Mouse (Mus musculus): ENCODE measurements around the gene Fer.

Gene Fer

DNA sequence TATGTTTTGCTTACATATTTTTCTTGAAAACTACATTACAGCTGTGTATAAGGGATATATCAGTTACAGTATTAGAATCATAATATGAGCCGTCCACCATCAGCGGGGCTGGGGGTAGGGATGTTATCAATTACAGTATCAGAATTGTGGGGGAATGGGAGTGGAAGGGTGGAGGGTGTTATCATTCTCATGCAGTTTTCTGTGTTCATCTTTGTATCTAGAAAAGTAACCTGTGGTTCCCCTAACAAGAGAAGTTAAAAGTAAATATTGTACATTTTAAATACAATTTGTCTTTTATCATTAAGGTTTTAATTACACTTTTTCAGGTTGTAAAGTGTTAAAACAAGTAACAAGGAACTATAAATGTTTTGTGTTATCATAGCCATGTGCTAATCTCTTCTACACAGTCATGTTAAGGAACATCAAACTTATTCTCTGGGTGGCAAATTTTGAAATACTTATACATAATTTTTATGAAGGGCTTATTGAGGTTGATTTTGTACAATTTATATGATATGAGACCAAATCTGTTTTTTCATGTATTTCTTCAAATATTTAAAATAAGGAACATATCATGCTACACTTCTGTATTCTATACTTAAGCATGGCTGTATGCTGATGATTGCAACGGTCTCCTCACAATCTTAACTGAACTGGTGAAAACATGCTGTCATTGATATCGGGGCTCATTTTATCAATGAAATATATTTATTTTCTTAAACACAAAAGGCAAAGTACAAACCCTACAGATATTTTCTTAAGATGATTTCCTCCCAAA, 116.1 kb downstream of the Fer start:
- DNase-seq (ENCODE audit: low read depth) = no peak

DNA sequence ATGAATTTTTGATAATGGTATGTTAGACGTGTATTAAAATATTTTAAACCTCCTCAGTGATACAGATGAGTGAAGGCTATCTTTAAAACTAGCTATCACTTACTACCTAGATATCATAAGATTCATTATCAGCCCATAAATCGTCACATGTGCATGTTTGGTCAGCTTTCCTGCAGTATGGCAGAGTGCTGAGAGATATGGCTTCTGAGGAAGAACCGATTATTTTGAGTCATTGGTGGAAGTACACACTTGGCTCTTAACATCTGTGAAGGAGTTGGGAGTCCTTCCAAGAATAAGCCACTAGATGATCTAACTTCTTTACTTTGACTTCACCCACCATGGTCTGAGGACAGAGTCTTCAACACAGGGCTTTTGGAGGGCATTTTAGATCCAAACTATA, 117.3 kb downstream of the Fer start:
- no peak for DNase-seq (ENCODE audit: low read depth)

DNA sequence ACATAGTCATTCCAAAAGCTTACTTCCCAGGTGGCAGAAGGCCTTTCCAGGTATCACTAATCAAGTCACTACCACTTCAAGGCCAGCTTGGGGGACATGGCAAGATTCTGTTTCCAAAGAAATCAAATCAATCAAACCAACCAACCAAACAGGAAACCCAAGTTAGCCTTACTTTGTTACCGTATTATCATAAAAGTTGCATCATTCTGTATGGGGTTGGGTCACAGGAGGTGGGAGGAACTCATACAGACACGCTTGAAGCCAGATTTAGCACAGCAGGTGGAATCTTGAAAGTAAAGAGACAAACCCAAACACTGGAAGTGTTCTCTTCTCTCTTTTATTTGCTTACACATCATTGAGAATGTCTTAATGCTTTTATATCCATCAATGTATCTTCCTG, 125.8 kb downstream of the Fer start:
- no peak for DNase-seq (ENCODE audit: low read depth)

DNA sequence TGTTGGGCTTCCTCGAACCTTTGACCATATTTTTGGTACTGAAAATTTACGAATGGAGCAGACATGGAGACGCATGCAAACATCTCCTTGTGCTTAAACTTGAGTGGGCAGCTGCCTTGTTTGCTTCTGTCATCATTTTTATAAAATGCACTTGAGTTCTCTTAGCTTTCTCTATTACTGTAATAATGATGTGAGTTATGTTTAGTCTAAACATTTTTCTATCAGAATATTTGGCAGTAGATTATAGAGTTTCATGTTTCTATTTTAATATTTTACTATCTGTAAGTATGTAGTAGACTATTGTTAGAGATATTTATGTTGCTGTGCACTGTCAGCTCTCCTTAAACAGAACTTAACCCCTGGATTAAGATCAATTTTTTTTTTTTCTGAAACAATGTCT, 128.3 kb downstream of the Fer start:
- DNase-seq (ENCODE audit: low read depth) = no peak

DNA sequence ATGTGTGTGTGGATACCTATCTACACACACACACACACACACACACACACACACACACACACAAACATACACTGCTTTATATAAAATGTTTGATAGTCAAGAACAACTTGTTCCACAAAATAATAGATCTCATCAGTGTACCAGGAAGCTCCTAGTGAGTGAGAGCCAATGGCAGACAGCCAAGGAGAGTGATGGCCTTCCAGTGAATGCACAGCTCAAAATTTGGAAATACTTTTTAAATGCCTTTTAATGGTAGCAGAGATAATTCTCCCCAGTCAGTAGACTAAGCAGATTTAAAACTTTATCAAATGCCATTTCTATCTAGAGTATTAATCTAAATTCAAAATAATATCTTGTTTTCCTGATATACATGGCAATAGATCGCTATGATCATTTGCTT, 133.1 kb downstream of the Fer start:
- DNase-seq (ENCODE audit: low read depth) = no peak

DNA sequence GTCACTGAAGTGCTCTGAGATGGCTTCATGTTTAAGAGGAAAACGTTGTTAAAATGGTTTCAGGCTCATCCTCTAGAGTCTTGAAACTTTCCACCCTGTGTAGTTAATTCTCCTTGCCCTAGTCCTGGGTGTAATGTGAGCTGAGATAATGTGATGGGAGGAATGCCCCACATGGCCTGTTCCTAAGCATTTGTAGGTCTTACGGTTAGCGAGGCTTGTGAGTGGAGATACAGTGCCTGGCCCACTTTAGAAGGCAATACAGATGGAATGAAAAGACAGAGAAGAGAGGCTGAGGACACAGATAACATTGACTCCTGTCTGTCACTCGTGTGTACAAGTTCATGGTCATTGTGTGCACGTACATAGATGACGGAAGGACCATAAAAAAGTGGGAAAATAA, 134.8 kb downstream of the Fer start:
- DNase-seq (ENCODE audit: low read depth) = no peak

DNA sequence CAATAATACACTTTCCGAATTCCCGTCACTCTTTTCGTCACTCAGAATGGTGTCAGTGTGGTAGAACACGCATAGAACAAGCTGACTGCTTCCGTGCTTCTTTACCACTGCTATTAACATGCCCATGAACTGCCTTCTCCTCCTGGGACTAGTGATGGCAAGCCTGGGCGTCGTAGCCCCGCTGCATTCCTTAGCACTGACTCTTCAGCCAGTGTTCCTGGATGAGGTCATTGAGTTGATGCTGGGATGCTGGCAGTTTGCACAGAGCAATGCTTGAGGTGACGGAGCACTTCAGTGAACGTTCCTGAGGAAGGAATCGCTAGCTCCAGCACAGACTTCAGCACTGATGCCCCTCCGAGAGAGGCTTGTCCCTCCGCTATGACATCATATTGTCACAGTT, 140.6 kb downstream of the Fer start:
- peak; percentile 47 for DNase-seq (ENCODE audit: low read depth)

DNA sequence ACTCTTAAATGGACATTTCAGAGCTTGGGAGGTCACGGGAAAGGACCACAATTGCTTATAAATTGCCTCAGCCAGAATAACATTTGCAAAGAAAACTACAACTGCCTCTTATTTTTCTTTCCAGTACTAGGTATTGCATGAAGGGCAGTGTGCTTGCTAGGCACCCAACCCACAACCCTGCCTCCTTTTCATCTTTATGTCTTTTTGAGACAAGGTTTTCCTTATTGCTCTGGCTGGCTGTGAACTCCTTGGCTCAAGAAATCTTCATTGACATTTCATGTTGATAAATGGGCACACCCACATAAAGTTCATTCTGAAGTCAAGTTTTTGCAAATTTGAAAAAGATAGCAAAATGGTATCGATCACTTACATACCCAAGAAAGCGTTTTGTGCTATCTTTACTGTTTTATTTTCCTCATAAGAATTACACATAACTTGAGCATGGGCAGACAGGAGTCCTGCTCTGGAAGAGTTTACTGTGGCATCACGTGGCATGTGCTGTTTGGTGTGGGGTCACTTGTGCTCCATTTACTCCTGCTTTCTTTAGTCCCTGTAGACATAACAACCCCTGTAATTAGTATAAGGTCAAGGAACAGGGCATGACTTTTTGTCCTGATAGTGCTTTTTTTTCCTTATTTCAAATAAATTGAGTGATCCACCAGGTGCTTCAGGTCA, 142.8 kb downstream of the Fer start:
- no peak for DNase-seq (ENCODE audit: low read depth)

DNA sequence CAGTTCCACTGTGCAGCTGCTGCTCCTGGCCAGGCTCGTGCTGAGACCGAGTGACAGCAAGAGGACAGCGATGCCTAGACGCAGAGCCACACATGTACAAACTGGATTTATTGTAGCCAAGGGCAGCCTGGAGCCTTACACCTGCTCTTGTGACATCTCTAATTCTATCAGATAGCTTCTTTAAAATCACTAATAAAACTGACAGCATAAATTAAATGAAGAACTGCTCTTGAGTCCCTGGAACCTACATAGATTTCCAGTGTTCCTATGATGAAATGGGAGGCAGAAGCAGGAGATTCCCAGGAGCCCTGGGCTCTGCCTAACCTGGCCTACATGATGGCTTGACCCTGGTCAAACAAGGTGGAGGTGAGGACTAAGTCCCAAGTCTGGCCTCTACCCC, 153.7 kb downstream of the Fer start:
- DNase-seq (ENCODE audit: low read depth) = no peak

DNA sequence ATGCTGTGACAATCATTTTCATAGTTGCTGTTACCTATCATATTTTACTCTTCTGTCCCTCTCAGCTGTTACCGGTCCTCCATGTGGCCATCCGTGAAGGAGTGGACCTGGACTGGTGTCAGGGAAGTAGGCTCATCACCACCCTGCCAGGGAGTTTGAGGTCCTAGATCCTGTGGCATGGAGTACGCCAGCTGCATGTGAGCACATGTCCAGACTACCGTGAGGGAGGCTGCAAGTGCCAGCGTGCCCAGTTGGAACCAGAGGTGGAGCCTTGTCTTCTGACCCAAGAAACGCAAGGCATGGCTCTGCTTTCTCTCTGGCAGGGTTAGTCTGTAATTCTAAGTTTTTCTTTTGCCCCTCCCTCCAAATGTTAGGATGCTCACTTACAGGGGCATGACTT, 155.4 kb downstream of the Fer start:
- DNase-seq (ENCODE audit: low read depth) = no peak

DNA sequence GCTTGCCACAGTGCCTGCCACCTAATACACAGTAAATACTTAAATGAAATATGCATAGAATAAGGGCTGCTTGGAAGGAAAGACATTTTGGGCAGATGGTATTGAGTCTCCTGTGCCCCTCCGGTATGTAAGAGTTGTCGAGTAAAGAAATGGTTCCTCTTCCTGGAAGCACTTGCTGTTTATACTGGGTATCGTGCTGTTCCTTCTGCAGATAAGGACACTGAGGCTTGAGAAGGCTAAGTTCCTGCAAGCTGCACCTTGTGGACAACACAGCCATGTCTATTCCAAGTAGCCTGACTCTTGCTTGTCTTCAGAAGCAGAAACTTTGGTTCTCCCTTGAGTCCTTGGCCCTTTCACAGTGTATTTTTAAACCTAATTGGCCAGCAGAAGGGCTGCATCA, 156.0 kb downstream of the Fer start:
- no peak for DNase-seq (ENCODE audit: low read depth)

DNA sequence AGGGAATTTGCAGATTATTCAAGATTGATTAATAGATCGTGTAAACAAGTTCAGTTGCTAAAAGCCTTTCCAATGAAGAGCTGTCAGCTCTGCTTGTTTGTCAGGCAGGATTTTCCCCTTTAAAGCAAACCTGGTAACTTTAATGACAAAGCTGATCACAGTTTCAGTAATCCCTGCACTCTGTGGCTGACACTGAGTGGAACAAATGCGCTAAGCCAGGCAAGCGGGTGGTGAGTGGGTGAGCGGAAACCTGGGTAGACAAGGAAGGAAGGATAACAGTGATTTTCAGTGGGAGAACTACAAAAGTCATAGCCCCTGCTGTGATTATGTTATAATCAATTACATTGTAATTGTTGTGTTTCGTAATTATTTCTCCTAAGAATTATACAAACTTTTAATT, 156.8 kb downstream of the Fer start:
- no peak for DNase-seq (ENCODE audit: low read depth)

DNA sequence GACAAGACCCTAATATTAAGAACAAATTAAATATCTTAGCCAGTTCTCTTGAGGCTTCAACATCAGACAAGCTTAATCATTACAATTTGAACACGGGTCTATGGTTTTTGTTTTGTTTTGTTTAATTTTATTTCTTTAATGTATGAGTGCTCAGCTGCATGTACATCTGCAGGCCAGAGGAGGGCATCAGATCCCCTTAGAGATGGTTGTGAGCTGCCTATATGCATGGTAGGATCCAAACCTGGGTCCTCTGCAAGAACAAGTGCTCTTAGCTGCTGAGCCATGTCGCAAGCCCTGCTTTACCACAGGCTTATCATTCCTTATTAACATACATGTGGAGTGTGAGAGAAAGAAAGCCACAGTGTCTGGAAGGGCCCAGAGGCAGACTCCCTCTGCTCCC, 163.6 kb downstream of the Fer start:
- peak; percentile 3 for DNase-seq (ENCODE audit: low read depth)

DNA sequence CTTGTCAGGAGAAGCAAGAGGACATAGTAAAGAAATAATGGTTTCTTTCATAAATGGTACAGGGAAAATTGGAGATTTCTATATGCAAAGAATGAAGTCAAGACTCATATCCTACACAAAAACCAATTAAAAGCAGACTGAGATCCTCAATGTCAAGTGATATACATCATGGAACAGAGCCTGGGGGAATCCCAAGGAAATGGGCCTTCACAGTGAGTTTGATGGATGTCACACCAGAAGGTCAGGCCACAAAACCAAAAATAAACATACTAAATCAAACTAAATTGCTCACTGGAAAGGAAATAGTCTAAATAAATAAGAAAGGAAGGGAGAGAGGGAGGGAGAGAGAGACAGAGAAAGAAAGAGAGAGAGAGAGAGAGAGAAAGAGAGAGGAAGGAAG, 178.9 kb downstream of the Fer start:
- DNase-seq (ENCODE audit: low read depth) = no peak

DNA sequence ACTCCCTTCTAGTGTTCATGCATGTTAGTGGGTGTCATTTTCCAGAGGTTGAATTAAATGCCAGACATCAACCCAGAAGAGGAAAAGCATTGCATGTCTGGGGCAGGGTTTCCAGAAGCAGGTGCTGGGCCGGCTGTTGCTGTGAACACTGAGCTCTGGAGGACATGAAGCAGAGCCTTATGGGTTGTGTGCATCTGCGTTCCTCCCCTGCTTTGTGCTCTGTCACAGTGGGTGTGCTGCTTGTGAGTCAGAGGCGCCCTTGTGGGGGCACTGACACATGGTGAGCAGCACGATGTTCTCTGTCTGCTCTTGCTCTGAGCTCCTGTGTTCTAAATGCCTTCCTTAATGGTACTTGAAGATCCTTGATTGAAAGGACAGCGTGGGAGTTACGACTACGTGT, 182.5 kb downstream of the Fer start:
- no peak for DNase-seq (ENCODE audit: low read depth)

DNA sequence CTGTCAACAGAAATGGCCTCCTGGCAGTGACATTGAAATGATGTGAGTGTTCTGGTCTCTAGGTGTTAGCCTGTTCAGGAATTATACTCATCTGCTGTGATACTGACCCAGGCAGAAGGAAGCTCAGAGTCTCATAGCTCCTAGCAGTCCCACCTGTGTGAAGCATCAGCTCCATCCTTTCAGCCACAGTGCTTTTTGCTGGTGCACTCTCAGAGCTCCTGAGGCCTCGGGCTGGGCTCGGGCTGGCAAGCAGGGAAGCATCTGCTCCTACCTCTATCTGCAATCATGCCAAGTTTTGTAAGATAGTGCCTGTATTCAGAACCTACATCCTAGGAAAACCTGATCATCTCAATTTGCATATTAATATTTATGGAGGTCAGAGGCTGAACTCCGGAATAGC, 183.7 kb downstream of the Fer start:
- no peak for DNase-seq (ENCODE audit: low read depth)

DNA sequence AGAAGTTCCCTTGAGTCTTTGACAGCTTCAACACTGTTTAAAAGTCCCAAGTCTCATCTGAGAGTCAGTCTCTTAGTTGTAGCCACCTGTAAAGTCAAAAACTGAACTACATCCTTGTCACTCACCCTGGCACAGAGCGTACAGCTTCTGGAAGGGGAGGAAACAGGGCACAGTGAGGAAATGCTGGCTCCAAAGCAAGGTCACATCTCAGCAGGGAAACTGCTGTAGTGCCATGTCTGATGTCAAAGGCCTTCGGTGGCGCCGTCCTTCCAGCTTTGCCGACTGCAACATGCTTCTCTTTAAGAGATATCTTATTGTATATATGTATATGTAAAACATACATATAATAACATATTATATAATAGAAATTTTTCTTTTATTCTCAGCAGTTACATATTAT, 188.0 kb downstream of the Fer start:
- no peak for DNase-seq (ENCODE audit: low read depth)

DNA sequence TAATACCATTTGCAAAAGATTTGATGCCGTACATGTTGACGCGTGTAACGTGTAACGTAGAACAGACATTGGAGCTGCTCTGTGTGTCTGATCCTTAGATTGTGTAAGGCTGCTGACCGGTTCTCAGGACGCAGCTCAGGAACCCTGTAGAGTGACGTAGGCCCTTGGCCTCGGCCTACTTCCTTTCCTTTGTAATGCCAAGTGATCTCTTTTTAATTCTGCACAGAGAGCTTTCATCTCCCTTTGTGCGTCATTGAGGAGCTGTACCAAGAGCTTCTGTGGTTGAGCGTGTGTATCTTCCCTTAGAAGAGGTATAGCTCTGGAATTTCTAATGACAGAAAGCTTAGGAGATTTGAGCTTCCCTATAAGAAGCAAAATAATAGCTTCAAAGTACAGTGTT, 190.8 kb downstream of the Fer start:
- DNase-seq (ENCODE audit: low read depth) = no peak

DNA sequence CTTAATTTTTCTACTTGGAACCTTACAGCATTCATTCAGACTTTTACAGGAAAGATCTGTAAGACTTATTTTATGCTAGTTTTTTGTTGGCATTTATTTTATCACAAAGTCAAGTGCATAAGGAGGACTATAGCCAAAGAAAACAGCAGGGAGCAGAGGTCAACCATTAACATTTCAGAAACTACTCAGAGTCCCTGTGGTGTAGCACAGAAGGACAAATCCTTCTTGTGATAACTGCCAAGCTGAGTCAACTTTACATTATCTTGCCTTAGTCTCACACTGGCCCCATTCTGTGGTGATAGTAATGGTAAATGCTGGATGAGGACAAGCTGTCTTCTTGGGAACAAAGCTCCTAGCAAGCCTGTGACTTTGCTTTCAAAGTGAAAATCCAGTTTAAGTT, 197.7 kb downstream of the Fer start:
- peak; percentile 7 for DNase-seq (ENCODE audit: low read depth)

DNA sequence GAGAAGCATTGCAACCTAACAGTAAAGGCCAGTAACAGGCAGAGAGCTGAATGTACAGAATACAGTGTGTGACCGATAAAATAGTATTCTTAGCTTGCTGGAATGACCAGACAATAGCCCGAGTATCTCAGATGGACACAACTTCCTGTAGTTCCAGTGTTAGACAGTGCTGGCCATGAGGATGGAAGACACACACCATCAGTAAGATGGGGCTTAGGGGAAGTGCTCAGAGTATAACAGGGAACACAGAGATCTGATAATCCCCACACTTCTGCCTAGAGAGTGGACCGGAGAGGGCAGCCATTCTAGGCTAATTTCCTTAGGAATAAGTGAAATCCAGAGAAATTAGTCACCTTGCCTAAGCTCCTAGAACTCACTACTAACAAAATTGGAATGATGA, 202.4 kb downstream of the Fer start:
- no peak for DNase-seq (ENCODE audit: low read depth)

DNA sequence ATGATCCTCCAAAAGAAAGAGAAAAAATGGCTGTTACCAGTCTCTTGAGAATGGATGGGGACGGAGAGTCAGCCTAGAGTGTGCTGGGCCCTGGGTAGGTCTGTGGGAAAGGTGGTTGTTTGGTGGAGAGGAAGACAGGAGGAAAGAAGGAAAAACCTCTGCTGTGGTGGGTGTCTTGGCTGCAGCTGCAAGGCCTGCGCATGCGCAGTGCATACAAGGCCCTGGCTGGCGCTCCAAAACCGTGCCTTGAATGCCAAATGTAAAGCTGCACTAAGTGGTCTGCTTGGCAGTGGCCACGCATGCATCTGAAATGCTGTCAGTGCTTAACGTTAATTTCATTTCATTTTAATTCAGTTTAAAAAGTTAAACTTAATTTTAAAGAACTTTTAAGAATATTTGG, 214.5 kb downstream of the Fer start:
- no peak for DNase-seq (ENCODE audit: low read depth)

DNA sequence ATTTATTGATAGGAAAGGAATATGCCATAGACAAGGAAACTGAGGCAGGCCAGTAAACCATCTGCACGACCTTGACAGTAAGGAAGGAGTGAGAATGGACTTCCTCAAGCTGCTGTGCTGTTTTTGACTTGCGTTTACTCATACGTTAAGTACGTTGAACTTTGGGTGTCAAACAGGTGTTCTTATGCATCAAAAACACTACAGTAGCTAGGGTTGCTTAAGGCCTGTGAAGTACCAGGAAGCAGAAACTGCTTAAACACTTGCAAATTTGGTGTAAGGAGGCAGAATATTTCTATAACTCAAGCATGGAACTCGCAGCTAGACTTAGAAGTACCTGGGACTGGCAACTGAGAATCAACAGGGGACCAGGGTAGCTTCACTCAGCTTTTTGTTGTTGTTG, 221.9 kb downstream of the Fer start:
- no peak for DNase-seq (ENCODE audit: low read depth)

DNA sequence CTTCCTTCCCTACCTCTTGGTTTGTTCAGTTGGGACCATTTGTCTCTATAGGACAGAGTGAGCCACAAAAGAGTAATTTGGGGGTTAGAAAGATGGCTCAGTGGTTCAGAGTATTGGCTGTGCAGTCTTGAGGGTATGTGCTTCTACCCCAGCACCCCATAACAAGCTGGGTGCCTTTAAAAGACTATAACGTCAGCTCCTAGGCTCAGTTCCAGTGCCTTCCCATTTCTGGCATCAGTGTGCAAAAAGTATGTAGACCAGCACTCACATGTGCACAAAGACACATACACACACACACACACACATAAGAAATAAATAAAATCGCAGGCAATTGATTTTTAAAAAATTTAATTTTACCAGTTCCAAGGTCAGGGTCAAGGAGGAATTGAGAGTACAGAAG, 222.6 kb downstream of the Fer start:
- DNase-seq (ENCODE audit: low read depth) = no peak
